Mouse (Mus musculus): Measurements from ENCODE around the gene 1700067K01Rik.

DNA sequence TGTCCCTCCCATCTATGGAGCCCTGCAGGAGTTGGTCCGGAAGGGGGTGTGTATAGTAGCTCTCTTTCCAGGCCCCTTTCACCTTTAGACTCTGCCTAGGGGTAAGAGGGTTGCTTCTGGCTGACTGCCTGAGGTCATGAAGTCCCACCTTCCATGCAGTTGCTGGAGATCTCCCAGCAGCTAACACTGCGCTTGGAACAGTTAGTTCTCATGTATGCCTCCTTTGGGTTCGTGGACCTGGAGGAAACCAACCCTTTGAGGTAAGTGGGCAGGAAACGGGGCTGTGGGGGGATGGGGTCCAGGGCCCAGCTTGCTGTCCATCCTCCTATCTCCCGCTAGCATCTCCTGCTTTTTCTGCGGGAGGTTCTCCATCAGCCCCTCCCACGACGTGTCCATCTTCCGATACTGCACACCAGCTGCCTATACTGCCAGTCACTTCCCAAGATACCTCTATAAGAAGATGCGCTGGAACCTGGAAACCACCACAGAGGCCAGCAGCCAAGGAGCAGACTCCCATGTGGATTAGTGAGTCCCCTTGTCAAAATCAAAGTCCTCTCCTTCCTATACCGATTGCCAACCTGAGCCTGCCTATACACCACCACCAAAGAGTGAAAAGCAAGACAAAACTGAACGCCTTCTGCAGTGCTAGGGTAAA, 1.8 kb downstream of the 1700067K01Rik start:
- TF ChIP-seq CTCF (IDR thresholded peaks at IDR 0.05) = no peak
- TF ChIP-seq EP300 (IDR thresholded peaks at IDR 0.05) = no peak

All from lung, postnatal 0 days (tissue).